Mouse (Mus musculus) B cell, adult 2 months (primary cell): Measurements from ENCODE around the gene Olfr701.

Experiments used
- DNase-seq, 2 experiments: peaks; one replicate each; pipeline ENCODE4 v3.0.0; 2022

Gene Olfr701

DNA sequence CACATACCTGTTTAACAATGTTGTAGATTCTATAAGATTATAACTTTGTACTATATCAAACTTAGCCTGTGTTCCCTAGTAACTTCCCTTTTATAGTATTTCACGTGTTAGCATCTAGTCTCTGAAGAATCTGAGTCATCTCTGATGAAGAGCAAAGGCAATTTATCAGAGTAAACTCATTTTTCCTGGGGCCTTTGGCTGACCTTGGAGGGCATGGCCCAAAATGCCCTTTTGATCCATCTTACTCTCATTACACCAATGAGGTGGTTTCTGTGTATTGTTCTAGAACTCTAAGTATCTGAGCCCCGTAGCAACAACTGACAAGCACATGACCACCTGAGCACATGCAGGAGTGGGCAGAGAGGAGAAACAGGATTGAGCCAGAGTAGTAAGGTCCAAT is at the start of gene Olfr701:
Gene Olfr701, plus strand, starts transcription at position 301 of the 400 bp plus-strand sequence.
- no peak for DNase-seq

DNA sequence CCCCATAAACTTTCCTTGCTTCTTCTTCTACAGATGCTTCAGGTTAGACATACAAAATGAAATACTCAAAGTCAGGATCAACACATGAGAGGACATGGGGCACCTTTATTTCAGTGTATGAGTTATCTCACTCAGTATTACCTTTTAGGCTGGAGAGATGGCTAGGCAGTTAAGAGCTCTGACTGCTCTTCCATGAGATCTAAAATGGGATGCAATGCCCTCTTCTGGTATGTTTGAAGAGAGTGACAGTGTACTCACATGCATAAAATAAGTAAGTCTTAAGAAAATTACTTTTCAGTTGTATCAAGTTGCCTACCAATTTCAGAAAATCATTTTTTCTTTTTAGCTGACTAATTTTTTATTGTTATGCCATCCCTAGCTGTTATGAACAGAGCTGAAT is 25.6 kb upstream of the Olfr701 start:
- DNase-seq: no peak

- no peak for DNase-seq
These were observed 20.8 kb upstream of the Olfr701 start, which contains the start of gene Olfr699 for GRCm38 (mm10) chr7:106793098-106793497. Olfr699 (minus strand) TSS chr7:106793198.

GRCm38 (mm10) chr7:106808734-106809133 is 5.2 kb upstream of the Olfr701 start, which contains the start of gene Olfr700:
Olfr700 (minus strand) TSS chr7:106808834.
- no peak for DNase-seq

- DNase-seq: peak; percentile 34 to 47
These were observed 1.8 kb downstream of the Olfr701 start for GRCm38 (mm10) chr7:106815775-106816174.

GRCm38 (mm10) chr7:106818414-106818813 is 4.5 kb downstream of the Olfr701 start:
- DNase-seq: no peak

- no peak for DNase-seq
These were observed 19.9 kb downstream of the Olfr701 start, which contains the start of gene Olfr702 for GRCm38 (mm10) chr7:106833793-106834192. Olfr702 (minus strand) TSS chr7:106833893.

GRCm38 (mm10) chr7:106843060-106843459 is 29.1 kb downstream of the Olfr701 start, which contains the start of gene Olfr703:
Olfr703 (plus strand) TSS chr7:106843360.
- DNase-seq: no peak

DNA sequence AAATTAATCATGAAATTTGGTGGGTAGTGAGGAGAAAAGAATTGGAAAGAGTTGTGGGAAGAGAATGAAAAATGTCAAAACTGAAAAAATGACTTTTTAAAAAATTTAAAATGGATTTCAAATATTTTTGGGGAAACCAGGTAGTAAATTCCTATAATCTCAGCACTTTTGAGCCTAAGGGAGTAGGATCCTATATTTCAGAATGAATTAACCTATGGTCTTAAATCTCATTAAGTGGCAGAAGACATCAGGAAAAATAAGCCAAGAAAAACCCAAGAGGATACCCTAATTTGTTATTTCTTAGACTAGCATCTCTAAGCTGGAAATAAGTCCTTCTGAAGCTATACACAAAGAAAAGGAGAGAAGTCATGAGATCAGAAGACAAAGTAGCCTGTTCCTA is 49.0 kb downstream of the Olfr701 start, which contains the start of gene Olfr704:
Gene Olfr704, plus strand, starts transcription at position 301 of the 400 bp plus-strand sequence.
- no peak for DNase-seq
